Mouse (Mus musculus) ES-E14 (cell line): Measurements from ENCODE around the gene Cbr2.

Source experiments
- HCFC1 ChIP-seq: IDR thresholded peaks from 2 replicates; pipeline ENCODE4 v1.6.1; 2012; ENCODE audit warnings: low read length, inconsistent platforms, borderline replicate concordance; ENCODE audit not compliant: insufficient read depth
- ZC3H11A ChIP-seq: IDR thresholded peaks from 2 replicates; pipeline ENCODE4 v1.6.1; 2012; ENCODE audit warnings: low read depth, mild to moderate bottlenecking, inconsistent platforms, low read length, borderline replicate concordance

DNA sequence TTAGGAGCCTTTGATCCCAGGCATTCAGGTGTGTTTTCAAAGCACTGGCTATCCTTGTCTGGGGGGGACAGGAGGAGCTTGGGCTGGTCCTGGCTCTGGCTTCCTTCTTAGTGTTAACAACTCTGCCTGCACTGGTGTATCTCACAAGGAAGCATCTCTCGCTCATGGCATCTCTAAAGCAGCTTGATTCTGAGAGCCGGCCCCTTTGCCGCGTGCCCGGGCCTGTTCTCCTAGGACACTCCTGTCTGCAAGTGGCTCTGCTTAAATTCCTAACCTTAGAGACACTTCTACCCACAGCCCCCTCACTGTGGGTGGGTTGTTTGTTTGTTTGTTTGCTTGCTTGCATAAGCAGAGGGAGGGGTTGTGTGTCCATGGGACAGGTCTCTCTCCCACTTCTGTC lies 23.9 kb downstream of the Cbr2 start:
- TF ChIP-seq HCFC1 (no peak), ZC3H11A (no peak)
